Mouse (Mus musculus): ENCODE measurements around the gene Dynll1.
"Not testable (repeated sequence)": the region's sequence is repeated elsewhere in the genome, so short reads cannot be mapped to it uniquely, and the experiment has no call there.

Gene Dynll1

DNA sequence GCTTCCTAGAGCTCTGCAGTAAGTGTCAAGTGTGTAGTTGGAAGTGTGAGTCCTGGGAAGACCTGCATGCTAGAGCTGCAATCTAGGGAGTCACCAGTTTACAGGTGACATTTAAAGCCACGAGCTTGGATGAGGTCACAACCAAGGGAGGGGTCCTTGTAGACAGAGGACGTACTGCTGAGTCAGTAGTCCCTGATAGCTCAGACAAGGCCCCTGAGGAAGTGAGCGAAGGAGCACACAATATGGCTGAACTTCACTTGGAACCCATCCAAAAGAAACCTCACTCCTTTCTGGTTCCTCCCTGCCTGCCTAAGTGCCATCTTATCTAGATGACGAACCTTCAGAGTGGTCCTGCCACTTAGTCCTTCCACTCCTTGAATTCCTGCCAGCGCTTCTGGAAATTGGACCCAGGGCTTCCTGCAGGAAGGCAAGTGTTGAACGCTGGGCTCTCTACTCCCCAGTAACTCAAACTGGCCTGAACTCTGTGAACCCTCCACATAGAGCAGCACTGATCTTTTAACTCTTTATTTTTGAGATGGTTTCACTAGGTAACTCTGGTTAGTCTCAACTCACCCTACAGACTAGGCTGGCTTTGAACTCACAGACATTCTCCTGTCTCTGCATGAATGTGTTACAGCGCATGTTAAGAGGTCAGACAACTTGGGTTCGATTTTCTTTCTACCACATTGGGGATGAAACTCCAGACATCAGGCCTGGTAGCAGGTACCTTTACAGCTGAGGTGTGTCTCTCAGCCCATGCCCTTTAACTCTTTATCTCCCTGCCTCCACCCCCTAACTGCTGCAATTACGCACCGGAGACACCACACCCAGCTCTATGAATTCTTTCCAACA lies 12.2 kb upstream of the Dynll1 start:
- no peak for DNase-seq (ENCODE audit: low spot score)

DNA sequence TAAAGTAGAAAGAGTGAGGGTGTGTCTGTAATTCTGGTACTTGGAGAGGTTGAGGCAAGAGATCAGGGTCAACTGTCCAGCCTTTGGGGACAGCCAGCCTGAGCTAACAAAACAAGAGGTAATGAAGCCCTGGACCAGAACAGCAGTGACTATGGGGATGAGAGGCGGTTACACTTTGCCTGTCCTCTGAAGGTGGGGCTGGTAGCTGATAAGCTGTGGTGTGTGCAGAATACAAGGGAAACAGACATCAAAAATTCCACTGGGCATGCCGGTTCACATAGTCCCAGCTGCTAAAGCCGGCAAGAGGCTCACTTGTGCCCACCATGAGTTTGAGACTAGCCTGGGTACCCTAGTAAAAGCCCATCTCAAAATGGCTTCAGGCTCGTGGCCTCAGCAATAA lies 11.6 kb upstream of the Dynll1 start:
- no peak for DNase-seq (ENCODE audit: low spot score)

DNA sequence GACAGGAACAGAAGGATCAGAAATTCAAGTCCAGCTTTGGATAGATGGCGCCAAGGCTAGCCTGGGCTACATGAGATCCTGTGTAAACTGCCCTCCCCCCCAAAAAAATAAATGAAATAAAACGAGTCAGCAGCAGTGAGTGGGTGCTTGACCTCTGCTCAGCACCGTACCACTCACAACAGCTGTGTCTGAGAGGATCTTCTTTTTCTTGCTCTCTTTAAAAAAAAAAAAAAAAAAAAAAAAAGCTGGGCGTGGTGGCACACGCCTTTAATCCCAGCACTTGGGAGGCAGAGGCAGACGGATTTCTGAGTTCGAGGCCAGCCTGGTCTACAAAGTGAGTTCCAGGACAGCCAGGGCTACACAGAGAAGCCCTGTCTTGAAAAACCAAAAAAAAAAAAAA lies 1.4 kb upstream of the Dynll1 start:
- not testable (repeated sequence) for DNase-seq (ENCODE audit: low spot score)

DNA sequence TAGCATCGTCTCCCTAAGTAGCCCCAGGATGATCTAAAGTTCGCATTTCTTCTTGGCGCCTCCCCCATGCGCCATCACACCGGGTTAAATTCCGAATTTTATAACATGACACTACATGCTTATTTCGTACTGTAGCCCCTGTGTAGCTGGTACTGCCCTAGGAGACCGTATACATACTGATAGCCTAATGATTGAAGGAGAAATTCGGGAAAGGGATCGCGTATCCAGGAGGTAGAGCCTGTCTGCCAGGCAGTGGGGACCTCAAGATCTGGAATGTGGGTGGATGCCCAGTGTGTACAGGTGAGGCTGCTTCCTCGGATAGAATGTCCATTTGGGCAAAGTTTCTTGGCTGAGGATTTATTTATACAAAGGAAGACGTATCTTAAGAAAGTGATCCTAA lies 816 bp upstream of the Dynll1 start:
- no peak for DNase-seq (ENCODE audit: low spot score)

DNA sequence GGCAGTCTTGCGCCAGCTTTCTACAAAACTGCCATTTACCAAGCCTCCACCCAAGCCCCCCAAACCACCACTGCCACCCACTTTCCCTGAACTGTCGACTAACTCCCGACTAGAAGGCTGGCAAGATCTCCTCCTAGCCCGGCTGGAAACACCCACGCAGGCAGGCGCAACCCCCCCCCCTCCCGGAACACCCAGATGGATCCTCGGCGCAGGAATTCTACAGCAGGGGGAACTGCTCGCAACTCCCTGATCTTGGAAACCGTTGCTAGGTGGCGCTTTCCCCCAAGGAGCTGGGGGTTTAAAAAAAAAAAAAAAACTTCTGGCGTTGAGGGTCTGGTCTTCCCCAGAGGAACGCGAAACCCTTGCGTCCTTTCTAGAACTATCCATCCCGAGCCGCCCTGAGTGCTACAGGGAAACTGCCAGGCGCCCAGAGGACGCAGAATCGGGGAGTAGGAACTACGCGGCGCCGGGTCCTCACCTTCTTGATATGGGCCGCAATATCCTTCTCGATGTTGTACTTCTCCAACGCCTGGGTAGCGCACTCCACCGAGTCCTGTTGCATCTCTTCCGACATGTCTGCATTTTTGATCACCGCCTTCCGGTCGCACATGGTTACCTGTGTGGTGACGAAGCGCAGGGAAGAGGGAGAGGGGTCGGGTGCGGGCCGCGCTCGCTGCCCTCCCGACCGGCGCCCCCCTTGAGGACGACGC lies 609 bp downstream of the Dynll1 start:
- peak; percentile 67 for DNase-seq (ENCODE audit: low spot score)

DNA sequence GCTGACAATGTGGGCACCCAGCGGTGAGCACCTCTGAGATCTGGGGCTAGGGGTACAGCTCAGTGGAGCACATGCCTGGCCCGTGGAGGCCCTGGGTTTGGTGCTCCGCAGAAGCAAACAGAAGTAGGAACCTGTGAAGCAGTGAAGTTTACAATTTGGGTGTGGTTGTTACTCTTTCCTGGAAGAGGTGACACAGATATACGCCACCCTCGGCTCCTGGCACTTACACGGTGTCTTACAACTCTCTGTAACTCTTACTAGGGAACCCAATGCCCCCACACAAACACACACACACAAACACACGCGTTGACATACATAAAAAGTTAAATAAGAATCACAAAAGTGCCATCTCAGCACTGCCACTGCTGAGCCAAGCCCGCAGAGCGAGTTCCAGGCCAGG lies 4.5 kb downstream of the Dynll1 start:
- DNase-seq (ENCODE audit: low spot score), result no peak

DNA sequence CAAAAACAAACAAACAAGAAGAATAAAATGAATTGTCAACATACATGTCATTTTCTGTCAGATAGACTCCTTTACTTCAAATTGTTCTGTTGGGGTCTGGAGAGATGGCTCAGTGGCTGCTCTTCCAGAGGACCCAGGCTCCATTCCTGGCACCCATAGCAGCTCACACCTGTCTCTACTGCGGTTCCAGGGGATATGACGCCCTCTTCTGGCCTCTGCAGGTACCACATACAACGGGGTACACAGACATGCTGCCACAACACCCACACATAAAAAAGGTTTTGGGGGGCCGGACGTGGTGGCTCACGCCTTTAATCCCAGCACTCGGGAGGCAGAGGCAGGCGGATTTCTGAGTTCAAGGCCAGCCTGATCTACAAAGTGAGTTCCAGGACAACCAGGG lies 6.6 kb downstream of the Dynll1 start:
- peak; percentile 19 for DNase-seq (ENCODE audit: low spot score)

DNA sequence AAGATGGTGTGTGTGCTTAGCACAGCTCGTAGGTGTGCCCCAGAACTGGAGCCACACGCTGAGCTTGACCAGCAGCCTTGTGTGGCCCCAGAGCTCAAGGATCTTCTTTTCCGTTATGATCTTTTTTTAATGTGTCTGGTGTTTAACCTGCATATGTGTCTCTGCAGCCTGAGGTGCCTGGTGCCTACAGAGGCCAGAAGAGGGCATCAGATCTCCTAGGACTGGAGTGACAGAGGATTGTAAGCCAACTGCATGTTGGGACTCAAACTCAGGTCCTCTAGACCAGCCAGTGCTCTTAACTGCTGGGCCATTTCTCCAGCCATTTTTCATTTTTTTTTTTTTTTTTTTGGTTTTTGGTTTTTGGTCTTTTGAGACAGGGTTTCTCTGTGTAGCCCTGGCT lies 16.1 kb downstream of the Dynll1 start:
- no peak for DNase-seq (ENCODE audit: low spot score)

DNA sequence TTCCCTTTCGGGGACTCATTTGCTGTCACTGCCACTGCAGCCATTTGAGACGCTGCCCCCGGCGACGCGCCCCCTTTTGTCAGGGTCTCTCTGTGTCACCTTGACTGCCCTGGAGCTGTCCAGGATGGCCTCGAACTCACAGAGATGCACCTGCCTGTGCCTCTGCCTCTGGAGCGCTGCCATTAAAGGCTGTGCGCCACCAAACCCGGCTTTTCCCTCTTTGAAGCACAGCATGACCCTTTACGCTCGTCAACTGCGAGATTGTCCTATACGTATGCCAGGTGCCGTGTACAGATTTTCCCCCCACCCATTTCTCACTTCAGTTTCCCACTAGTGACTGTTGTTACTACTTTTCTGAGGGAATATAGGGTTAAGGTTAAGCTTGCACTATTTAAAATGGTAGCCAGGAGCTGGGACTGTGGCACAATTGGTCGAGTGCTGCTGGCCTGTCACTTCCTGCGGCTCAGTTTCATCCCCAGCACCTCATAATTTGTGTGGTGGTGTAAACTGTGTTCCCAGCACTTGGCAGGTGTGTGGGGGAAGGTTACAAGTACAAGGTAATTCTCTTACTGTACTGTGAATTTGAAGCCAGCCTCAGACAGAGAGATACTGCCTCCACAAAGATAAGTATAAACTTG lies 20.6 kb downstream of the Dynll1 start:
- DNase-seq (ENCODE audit: low spot score), result peak; percentile 13

DNA sequence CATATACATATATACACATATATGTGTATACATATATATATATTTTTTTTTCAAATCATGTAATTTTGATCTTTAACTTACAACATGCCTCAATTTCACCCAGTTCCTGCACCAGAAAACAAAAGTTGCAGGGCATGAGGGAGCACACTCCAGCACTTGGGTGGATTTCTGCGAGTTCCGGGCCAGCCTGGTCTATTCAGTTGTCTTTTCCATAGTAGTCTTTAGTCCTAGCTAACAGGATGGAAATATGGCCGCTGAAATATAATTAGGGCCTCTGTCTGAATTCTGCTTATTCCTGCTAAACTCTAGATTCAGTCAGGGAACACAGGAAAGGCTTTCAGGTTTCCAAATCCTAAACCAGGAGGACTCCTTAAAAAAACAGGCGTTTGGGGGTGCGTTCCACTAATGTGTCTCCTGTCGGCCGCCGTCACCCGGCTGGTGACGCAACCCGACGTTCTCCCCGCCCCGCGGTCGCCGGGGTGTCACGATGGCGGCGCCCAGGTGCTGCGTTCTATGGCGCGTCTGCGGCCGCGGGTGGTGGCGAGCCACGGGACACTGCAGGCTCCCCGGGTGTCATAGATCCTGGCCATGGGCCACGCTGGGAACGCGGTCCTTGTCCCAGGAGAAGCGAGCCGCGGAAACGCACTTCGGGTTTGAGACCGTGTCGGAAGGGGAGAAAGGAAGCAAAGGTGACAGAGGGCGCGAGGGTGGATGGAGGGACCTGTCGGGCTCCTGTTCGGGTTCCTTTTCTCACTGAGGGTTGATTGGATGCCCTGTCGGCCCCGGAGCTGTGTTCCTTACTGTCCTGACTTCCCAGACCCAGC lies 21.4 kb downstream of the Dynll1 start, which contains the start of gene Coq5:
Gene Coq5, plus strand, starts transcription at position 441 of the 824 bp plus-strand sequence.
- peak; percentile 83 for DNase-seq (ENCODE audit: low spot score)

DNA sequence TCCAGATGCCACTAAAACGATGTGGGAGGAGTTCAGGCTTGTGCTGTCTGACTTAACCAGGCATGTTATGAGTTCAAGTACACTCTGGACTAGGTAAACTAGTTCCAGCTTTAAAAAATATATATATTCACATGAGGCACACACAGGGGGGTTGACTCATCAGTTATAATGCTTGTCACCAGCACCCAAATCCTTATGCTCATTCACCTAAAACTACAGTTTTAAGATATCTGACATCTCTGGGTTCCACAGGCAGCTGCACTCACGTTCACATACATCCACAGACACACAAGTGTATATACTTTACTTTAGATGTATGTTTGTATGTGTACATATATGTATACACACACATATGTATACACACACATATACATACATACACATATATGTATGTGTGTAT lies 22.0 kb downstream of the Dynll1 start:
- no peak for DNase-seq (ENCODE audit: low spot score)

DNA sequence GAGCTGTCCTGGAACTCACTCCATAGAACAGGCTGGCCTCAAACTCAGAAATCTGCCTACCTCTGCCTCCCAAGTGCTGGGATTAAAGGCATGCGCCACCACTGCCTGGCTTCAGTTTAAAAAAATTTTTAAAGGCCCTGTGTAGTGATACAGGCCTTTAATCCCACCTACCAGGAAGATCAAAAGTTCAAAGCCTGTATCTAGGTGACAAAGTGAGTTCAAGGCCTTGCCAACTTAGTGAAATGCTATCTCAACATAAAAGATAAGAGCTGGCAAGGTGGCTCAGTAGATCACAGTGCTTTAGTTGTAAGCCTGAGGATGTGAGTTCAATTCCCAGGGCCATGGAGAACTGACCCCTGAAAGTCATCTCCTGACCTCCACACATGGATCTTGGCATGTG lies 22.7 kb downstream of the Dynll1 start:
- no peak for DNase-seq (ENCODE audit: low spot score)

DNA sequence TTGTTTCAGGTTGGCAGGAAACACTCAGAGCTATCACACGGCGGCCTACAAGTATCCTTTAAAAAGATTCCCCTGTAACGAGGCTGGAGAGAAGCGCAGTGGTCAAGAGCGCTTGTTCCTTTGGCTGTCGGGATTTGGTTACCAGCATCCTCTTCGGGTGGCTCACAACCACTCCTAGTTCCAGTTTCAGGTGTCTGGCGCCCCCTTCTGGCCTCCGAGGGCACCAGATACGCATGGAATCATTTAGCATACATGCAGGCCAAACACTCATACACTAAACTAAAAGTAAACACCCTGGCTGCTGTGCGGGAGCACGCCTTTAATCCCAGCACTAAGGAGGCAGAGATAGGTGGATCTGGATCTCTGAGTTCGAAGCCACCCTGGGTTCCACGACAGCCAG lies 24.8 kb downstream of the Dynll1 start:
- peak; percentile 31 for DNase-seq (ENCODE audit: low spot score)

DNA sequence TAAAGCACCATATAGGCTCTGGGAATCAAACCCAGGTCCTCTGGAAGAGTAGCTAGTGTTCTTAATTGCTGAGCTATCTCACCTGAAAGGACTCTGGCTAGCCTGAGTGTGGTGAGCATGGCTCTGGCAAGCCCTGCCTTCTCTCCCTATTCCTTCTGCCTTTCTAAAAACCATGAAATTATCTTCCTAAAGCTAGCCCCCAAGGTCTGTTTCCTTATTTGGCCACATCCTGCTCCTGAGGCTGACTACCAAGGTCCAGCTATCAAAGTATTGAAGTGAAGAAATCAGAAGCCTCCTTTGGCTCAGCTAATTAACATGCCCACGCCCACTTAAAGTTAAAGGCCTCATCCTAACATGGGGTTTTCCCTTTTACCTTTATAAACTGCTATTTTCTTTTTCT lies 26.0 kb downstream of the Dynll1 start:
- DNase-seq (ENCODE audit: low spot score), result no peak

DNA sequence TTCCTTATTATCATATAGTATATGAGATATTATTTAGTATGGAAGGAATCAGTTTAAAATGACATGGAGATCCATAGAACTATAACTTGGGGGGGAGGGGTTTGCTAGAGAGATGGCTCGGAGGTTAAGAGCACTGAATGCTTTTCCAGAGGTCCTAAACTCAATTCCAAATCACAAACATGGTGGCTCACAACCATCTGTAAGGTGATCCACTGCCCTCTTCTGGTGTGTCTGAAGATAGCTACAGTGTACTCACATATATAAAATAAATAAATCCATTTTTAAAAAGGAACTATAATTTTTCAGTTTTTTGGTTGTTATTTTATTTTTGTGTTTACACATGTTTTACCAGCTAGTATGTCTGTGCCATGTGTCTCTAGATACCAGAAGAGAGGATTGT lies 26.4 kb downstream of the Dynll1 start:
- DNase-seq (ENCODE audit: low spot score), result no peak

DNA sequence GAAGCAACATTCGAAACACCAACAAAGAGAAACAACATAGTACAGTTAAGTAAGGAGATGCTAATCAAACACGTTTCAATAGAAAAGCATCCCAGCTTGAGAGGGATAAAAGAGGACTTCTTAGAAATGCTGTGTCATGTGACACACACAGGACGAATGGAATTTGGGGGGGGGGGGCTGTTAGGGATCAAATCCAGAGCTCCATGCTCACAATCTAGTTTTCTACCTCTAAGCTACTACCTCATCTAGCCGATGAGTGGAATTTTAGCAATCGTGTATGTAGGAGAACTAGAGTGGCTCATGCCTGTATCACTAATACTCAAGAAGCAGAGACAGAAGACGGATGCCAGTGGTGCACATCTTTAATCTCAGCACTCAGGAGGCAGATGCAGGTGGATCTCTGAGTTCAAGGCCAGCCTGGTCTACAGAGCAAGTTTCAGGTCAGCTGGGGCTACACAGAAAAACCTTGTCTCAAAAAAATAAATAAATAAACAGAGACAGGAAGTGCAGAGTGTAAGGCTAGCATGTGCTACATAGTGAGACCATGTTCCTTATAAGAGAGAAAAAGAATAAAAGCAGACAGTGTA lies 27.2 kb downstream of the Dynll1 start:
- no peak for DNase-seq (ENCODE audit: low spot score)

DNA sequence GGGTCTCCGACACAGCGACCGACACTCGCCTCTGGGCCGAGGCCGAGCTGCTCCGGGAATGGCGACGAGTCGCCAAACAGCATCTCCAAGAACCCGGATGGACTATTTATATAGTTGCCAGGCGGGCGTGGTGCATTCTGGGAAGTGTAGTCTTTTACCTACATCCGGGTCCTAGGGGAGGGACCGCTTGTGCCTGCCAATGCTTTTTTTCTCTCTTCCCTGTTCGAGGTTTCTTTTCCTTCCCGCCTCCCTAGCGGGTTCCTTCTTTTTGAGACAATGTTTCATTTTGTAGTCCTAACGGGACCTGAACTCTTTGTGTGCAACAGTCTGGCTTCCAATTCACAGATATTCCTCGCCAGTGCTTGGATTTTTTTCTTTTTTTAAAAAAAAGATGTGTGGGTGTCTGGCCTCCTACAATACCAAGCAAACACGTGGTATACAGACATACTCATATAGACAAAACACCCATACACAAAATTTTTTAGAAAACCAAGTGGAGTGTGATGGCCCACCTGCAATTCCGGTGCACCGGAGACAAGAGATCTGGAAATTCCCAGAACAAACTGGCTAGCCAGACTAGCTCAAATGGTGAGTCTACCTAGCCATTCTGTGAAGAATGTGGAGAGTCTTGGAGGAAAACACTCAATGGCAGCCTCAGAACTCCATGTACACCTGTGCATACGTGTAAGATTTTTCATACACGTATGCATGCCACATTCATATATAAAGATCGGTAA lies 27.8 kb downstream of the Dynll1 start, which contains the start of gene Rnf10:
Gene Rnf10, minus strand, starts transcription at position 87 of the 737 bp plus-strand sequence.
- DNase-seq (ENCODE audit: low spot score), result peak; percentile 95

DNA sequence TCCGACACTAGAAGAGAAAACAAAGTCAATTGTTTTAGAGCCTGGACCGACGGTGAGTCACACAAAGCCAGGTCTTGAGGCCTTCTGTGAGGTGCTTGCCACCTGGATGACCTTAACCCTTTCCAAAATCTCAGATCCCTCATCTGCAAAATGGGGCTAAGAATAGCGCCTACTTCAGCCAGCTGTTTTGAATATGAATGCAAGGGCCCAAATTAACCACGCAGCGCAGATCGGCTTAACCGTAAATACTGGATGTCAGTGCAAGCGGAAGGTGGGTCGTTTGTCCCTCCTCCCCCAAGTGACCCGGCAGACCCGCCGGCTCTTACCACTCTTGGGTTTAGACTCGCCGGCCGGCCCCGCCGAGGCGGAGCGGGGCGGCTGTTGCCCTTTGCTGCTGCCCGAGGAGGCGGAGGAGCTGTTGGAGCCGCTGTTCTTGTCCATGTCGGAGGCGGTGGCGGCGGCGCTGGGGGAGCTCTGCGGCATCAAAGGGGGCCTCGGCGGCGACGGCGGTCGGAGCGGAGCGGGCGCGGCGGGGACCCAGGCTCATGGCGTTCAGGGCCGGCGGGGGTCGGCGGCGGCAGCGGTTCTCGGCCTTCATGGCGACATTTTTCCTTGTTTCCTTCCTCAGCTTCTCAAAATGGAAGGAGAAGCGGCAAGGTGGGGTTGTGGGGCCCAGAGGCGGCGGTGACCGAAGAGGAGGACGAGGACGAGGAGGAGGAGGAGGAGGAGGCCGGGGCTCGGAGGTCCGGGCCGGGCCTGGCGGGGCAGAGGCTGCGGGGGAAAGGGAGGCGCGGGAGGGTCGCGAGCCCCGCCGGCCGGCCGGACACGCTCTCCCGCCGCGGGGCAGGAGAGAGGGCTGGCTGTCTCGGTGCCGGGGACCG lies 28.6 kb downstream of the Dynll1 start:
- DNase-seq (ENCODE audit: low spot score), result peak; percentile 29

DNA sequence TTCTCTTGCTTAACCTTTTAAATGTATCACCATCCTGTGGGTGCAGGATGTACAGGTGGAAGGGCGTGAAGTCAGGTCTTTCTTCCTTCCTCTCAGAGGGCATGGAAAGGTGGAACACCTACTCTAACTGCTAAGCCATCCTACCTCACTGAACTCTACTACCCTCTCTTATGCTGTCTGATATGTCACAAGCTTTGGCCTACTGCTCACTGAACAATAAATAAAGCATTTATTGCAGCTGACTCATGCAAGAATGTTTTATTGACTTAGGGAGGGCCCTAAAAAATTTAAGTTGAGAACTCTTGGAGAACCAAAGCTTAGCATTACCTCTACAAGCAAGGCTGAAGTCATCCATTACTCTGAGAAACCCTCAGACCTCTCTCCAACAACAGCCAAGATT lies 30.8 kb downstream of the Dynll1 start:
- no peak for DNase-seq (ENCODE audit: low spot score)

DNA sequence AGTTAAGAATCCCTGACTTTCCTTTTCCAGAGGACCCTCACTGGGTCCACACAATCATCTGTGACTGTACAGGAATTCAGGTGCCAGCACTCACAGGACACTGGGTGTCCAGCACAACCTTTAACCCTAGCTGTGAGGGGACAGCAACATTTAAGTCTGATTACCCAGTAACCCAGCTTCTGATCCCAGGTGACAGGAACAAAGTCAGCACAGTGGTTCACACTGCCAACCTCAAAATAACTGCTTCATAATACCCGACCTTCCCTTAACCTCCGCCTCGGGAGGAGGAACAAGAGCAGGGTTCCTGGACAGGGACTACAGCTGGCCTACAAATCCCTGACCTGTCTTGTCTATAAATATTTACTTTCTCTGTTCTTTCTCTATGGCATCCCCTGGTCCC lies 32.5 kb downstream of the Dynll1 start:
- no peak for DNase-seq (ENCODE audit: low spot score)
